Mouse (Mus musculus) spleen, adult 2 months (tissue): ENCODE measurements around the gene 4930516K23Rik.

Experiments
- CTCF ChIP-seq: fragments of 200-500 bp; IDR thresholded peaks from 2 replicates; pipeline ENCODE4 v1.5.1; 2011; ENCODE audit warnings: mild to moderate bottlenecking, inconsistent platforms; ENCODE audit not compliant: insufficient read depth, insufficient read length, insufficient replicate concordance; ENCODE audit errors: extremely low read depth
- POLR2A ChIP-seq: fragments of 200-500 bp; IDR thresholded peaks from 2 replicates; pipeline ENCODE4 v1.6.1; 2011; ENCODE audit warnings: low read depth, low read length, inconsistent platforms

- TF ChIP-seq CTCF (no peak), POLR2A (no peak)
Observed at GRCm38 (mm10) chr7:104103913-104104756, 42.9 kb upstream of the 4930516K23Rik start.
